Mouse (Mus musculus) forebrain, embryonic 14.5 days (tissue): ENCODE data around the gene Cnih1. TPM values are rescaled to one million over a fixed set of nuclear protein-coding genes. Genes with fewer than 3 reads are reported as not detected.

ENCODE experiments used
- ATAC-seq: fragments of 200-750 bp; cut with Nextera tagmentation; 2 replicates; pipeline ENCODE4 v1.8.0; 2017; ENCODE audit warnings: mild to moderate bottlenecking, moderate library complexity
- DNase-seq: peaks from one replicate; pipeline ENCODE4 v3.0.0-alpha.2; 2015; ENCODE audit warnings: low spot score
- H3K27ac ChIP-seq: fragments of 300-500 bp; sonication (generic); 2 replicates; pipeline ENCODE4 v1.5.1; 2014; ENCODE audit warnings: low read depth, mild to moderate bottlenecking, control low read depth, low read length, moderate library complexity
- H3K27me3 ChIP-seq: fragments of 300-500 bp; sonication (generic); replicated peaks from 2 replicates; pipeline ENCODE4 v1.6.1; 2014; ENCODE audit warnings: low read length, control low read depth, mixed read lengths; ENCODE audit not compliant: control insufficient read depth, insufficient read depth
- H3K36me3 ChIP-seq: fragments of 300-500 bp; sonication (generic); 2 replicates; pipeline ENCODE4 v1.6.1; 2014; ENCODE audit warnings: low read length, control low read depth; ENCODE audit not compliant: control insufficient read depth, insufficient read depth
- H3K4me1 ChIP-seq: fragments of 300-500 bp; sonication (generic); 2 replicates; pipeline ENCODE4 v1.6.1; 2014; ENCODE audit warnings: antibody characterized with exemption, low read length, control low read depth; ENCODE audit not compliant: control insufficient read depth, insufficient read depth
- H3K4me2 ChIP-seq: fragments of 300-500 bp; sonication (generic); 2 replicates; pipeline ENCODE4 v1.6.1; 2014; ENCODE audit warnings: mild to moderate bottlenecking, control low read depth, low read length
- H3K4me3 ChIP-seq: fragments of 300-500 bp; sonication (generic); 2 replicates; pipeline ENCODE4 v1.5.1; 2014; ENCODE audit warnings: low read depth, low read length, control low read depth
- H3K9ac ChIP-seq: fragments of 300-500 bp; sonication (generic); 2 replicates; pipeline ENCODE4 v1.6.1; 2014; ENCODE audit warnings: mild to moderate bottlenecking, low read length, control low read depth, moderate library complexity
- H3K9me3 ChIP-seq: fragments of 300-500 bp; sonication (generic); replicated peaks from 2 replicates; pipeline ENCODE4 v1.6.1; 2016; ENCODE audit warnings: low read length, control low read depth, mixed read lengths; ENCODE audit not compliant: control insufficient read depth
- WGBS: fragments of 180-500 bp; shearing (Covaris S2); extraction: QIAGEN DNeasy Blood & Tissue Kit; methylation state at CpG from one replicate; pipeline ENCODE4 v1.1.7; 2014; 5-methylcytosine and 5-hydroxymethylcytosine counted together
- polyA plus RNA-seq: library from polyadenylated mRNA; unstranded; fragments of >200 nt; fragmentation: Nextera tagmentation; extraction: Ambion mirVana; gene quantifications from 2 replicates; pipeline ENCODE4 v1.2.1, GENCODE M21; 2014

The Cnih1 gene
- polyA plus RNA-seq, 1 experiment from 2014 or later: 176 TPM

GRCm38 (mm10) chr14:46781086-46781485 lies 7.1 kb downstream of the Cnih1 start:
- Histone ChIP-seq H3K27ac (no peak overlapping the region), H3K4me3 (no peak overlapping the region), H3K27me3 (no peaks in the 10 kb centered on the region), H3K9me3 (peaks cover 7% of the 10 kb centered on the region; the same call in 1 of the 2 replicates), H3K36me3 (peaks cover 63% of the 10 kb centered on the region), H3K4me1 (peaks cover 2% of the 10 kb centered on the region; the same call in 1 of the 2 replicates), H3K4me2 (no peak overlapping the region), H3K9ac (no peak overlapping the region)
- ATAC-seq (no peak), DNase-seq (no peak)
- 96% methylated on average over 7 of the region's 7 CpGs for WGBS

GRCm38 (mm10) chr14:46779217-46779616 lies 9.0 kb downstream of the Cnih1 start:
- Histone ChIP-seq H3K36me3 (peaks cover 78% of the 10 kb centered on the region), H3K9me3 (peaks cover 7% of the 10 kb centered on the region; the same call in 1 of the 2 replicates), H3K27me3 (no peaks in the 10 kb centered on the region), H3K4me3 (no peak overlapping the region), H3K27ac (no peak overlapping the region), H3K9ac (no peak overlapping the region), H3K4me2 (no peak overlapping the region), H3K4me1 (no peaks in the 10 kb centered on the region)
- no peak for DNase-seq
- no peak for ATAC-seq
- 97% methylated on average over 7 of the region's 7 CpGs for WGBS

GRCm38 (mm10) chr14:46778756-46779155 lies 9.5 kb downstream of the Cnih1 start:
- Histone ChIP-seq H3K9ac (no peak overlapping the region), H3K4me1 (no peaks in the 10 kb centered on the region), H3K27me3 (no peaks in the 10 kb centered on the region), H3K9me3 (peaks cover 7% of the 10 kb centered on the region; the same call in 1 of the 2 replicates), H3K27ac (no peak overlapping the region), H3K36me3 (peaks cover 80% of the 10 kb centered on the region), H3K4me2 (no peak overlapping the region), H3K4me3 (no peak overlapping the region)
- DNase-seq: no peak
- no peak for ATAC-seq
- WGBS: 97% methylated on average over 9 of the region's 9 CpGs

GRCm38 (mm10) chr14:46770036-46770435 lies 18.2 kb downstream of the Cnih1 start:
- Histone ChIP-seq H3K4me1 (no peaks in the 10 kb centered on the region), H3K27me3 (no peaks in the 10 kb centered on the region), H3K4me2 (no peak overlapping the region), H3K9me3 (no peaks in the 10 kb centered on the region), H3K9ac (no peak overlapping the region), H3K27ac (no peak overlapping the region), H3K36me3 (peaks cover 60% of the 10 kb centered on the region), H3K4me3 (no peak overlapping the region)
- ATAC-seq (no peak), DNase-seq (peak; percentile 10)
- WGBS: 86% methylated on average over 6 of the region's 6 CpGs

- H3K27ac ChIP-seq: no peak overlapping the region
- no peak overlapping the region for H3K4me3 ChIP-seq
- WGBS: 67% methylated on average over 12 of the region's 12 CpGs
- no peak overlapping the region for H3K9ac ChIP-seq
- H3K36me3 ChIP-seq: peaks cover 40% of the 10 kb centered on the region
- no peak overlapping the region for H3K4me2 ChIP-seq
- DNase-seq: peak; percentile 91
- no peaks in the 10 kb centered on the region for H3K9me3 ChIP-seq
- no peaks in the 10 kb centered on the region for H3K4me1 ChIP-seq
- H3K27me3 ChIP-seq: no peaks in the 10 kb centered on the region
- ATAC-seq: peak; percentile 91
Observed at GRCm38 (mm10) chr14:46767116-46767515, 21.1 kb downstream of the Cnih1 start.

- H3K36me3 ChIP-seq: 0 out of 2 replicates have a peak, but pooled peaks cover 3% of the 10 kb centered on the region
- peak overlapping the region; percentile 69 for H3K4me3 ChIP-seq
- no peak overlapping the region for H3K27ac ChIP-seq
- DNase-seq (peak; percentile 11), ATAC-seq (no peak)
- peak overlapping the region; percentile 74; the same call in 1 of the 2 replicates for H3K9ac ChIP-seq
- 46% methylated on average over 6 of the region's 6 CpGs for WGBS
- no peaks in the 10 kb centered on the region for H3K9me3 ChIP-seq
- no peaks in the 10 kb centered on the region for H3K27me3 ChIP-seq
- peak overlapping the region; percentile 90 for H3K4me2 ChIP-seq
- peaks cover 6% of the 10 kb centered on the region; the same call in 1 of the 2 replicates for H3K4me1 ChIP-seq
Observed at GRCm38 (mm10) chr14:46761186-46761585, 27.0 kb downstream of the Cnih1 start.

- Histone ChIP-seq H3K4me2 (peak within 1 kb of the TSS; percentile 90), H3K36me3 (0 out of 2 replicates have a peak, but pooled peaks cover 3% of the 10 kb centered on the region), H3K9me3 (no peaks in the 10 kb centered on the region), H3K4me1 (peaks cover 6% of the 10 kb centered on the region; the same call in 1 of the 2 replicates), H3K4me3 (peak within 1 kb of the TSS; percentile 69), H3K27me3 (no peaks in the 10 kb centered on the region), H3K27ac (no peak within 1 kb of the TSS), H3K9ac (peak within 1 kb of the TSS; percentile 74)
- DNase-seq (peak; percentile 93), ATAC-seq (peak; percentile 99)
- WGBS: under 1% methylated on average over 49 of the region's 54 CpGs
Observed at GRCm38 (mm10) chr14:46760355-46761029, 27.7 kb downstream of the Cnih1 start, which contains the start of gene Cdkn3. Gene Cdkn3, plus strand, starts transcription at chr14:46760541.

GRCm38 (mm10) chr14:46759970-46760354 lies 28.2 kb downstream of the Cnih1 start:
- DNase-seq (no peak), ATAC-seq (peak; percentile 4; the same call in 1 of the 2 replicates)
- H3K4me1 ChIP-seq: peaks cover 6% of the 10 kb centered on the region; the same call in 1 of the 2 replicates
- 3% methylated on average over 7 of the region's 7 CpGs for WGBS
- H3K4me3 ChIP-seq: peak overlapping the region; percentile 69
- peak overlapping the region; percentile 90 for H3K4me2 ChIP-seq
- H3K27me3 ChIP-seq: no peaks in the 10 kb centered on the region
- no peak overlapping the region for H3K27ac ChIP-seq
- H3K9me3 ChIP-seq: no peaks in the 10 kb centered on the region
- H3K36me3 ChIP-seq: 0 out of 2 replicates have a peak, but pooled peaks cover under 1% of the 10 kb centered on the region
- no peak overlapping the region for H3K9ac ChIP-seq

- DNase-seq (no peak), ATAC-seq (no peak)
- Histone ChIP-seq H3K4me2 (no peak overlapping the region), H3K4me1 (peaks cover 6% of the 10 kb centered on the region; the same call in 1 of the 2 replicates), H3K36me3 (no peaks in the 10 kb centered on the region), H3K27ac (no peak overlapping the region), H3K4me3 (no peak overlapping the region), H3K9me3 (no peaks in the 10 kb centered on the region), H3K27me3 (no peaks in the 10 kb centered on the region), H3K9ac (no peak overlapping the region)
- WGBS: 68% methylated on average over 9 of the region's 9 CpGs
Observed at GRCm38 (mm10) chr14:46757736-46758135, 30.5 kb downstream of the Cnih1 start.
